Mouse (Mus musculus) gastrocnemius, postnatal 10 days (tissue): Measurements from ENCODE around the gene Hoxc10. TPM values are rescaled to one million over a fixed set of nuclear protein-coding genes. Genes with fewer than 3 reads are reported as not detected.

Experiments used
- DNase-seq: peaks from one replicate; pipeline ENCODE4 v3.0.0; 2021; ENCODE audit warnings: mixed read lengths
- microRNA-seq, 2 experiments: library from miRNA; unstranded; fragments of <30 nt; microRNA quantifications; one replicate each; pipeline ENCODE4 v1.2.0; 2021
- total RNA-seq, 2 experiments: library from RNA; stranded (reverse); gene quantifications; 2 replicates each; pipeline ENCODE4 v1.2.3; 2021

Hoxc10 gene
- total RNA-seq, 2 experiments from 2014 or later: 50.7 to 51.2 TPM

DNA sequence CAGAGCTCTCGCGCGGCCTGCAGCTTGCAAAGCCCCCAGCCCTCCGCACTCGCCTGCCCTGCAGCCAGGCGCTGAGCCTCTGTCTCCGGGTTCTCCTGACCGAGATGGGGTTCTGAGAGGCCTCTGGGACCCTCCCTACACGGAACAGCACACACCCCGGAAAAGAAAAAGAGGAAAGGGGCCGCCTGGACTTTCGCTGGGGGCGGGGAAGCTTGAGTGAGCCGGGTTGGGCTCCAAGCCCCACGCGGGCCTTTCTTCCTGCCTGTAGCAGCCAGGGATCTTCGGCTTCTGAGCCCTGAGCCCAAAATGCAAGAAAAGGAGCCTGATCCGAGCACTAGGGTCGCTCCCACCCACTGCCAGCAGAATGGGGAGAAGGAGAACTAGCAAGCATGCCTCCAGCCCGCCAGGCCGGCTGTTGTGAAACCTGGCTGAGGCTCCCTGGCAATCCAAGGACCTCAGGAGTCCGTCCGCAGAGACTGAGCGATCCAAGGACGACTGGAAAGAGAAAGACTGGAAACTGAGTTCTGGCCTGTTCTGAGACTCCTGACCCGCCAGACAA is 45.4 kb downstream of the Hoxc10 start:
- DNase-seq: peak; percentile 35

DNA sequence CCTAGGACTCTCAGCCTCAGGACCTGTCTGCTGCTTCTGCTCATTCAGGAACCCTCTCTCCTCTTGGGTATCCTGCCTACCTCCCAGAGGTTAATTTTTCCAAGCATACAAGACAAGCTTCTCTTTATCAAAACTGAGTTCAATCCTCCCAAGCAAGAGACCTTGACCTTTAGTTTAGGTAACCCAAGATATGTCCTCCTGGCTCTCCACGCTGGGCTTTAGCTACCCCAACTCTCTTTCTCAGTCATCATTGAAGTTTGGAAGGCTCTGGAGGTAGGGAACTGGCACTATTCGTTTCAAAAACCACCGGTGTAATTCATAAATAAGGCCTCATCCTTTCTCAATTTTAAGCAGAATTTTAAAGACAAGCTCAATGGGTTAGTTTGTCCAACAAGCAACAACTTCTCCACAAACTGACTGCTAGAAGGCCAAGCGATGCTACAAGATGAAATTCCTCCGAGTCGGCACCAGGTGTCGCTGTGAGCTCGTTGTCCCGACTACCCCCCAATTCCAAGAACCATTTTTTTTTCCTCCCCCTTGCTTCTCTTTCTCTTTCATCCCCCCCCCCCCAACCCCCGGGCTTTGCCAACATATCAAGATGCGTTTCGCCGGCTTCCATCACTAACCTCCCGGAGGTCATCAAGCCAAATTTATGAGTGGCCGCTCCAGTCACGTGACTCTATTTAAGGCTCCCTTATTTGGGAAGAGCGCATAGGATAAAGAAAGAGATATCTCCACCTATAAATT is 46.8 kb downstream of the Hoxc10 start:
- DNase-seq: peak; percentile 65

DNA sequence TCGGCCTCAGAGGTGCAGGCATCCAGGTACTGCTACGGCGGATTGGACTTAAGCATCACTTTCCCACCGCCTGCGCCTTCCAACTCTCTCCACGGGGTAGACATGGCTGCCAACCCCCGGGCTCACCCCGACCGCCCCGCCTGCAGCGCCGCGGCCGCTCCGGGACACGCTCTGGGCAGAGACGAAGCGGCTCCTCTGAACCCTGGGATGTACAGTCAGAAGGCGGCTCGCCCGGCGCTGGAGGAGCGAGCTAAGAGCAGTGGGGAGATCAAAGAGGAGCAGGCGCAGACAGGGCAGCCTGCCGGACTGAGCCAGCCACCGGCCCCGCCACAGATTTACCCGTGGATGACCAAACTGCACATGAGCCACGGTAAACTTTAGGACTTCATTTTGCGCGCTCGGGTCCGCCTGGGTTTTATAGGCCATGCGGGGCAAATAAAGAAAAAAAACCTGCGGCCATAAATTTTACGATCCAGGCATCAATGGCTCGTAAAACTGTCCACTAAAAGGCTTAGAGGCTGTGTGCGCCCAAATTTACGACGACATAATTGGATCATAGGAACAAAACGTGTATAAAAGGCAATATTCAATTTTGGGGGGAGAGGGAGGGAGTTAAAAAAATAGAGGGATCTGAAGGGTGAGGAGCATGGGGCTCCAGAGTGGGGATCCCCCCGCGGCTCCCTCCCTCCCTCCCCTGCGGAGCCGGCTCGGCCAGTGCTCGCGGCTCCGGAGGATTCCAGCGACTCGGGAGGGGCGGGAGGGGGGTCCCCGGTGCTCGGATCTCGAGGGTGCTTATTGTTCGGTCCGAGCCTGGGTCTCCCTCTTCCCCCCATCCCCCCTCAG is 47.8 kb downstream of the Hoxc10 start:
- peak; percentile 65 for DNase-seq

DNA sequence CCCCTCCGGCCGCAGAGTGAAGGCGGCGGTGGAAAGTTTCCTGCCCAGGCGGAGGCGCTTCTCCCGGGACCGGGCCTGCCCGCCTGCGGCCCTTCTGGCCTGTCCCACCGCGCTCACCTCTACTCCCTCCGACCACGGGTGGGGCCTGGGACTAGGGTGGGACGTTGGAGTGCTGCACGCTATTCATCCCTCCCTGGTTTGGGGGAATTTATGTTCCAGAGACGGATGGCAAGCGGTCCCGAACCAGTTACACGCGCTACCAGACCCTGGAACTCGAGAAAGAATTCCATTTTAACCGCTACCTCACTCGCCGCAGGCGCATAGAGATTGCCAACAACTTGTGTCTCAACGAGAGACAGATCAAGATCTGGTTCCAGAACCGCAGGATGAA is 48.4 kb downstream of the Hoxc10 start:
- DNase-seq: no peak

DNA sequence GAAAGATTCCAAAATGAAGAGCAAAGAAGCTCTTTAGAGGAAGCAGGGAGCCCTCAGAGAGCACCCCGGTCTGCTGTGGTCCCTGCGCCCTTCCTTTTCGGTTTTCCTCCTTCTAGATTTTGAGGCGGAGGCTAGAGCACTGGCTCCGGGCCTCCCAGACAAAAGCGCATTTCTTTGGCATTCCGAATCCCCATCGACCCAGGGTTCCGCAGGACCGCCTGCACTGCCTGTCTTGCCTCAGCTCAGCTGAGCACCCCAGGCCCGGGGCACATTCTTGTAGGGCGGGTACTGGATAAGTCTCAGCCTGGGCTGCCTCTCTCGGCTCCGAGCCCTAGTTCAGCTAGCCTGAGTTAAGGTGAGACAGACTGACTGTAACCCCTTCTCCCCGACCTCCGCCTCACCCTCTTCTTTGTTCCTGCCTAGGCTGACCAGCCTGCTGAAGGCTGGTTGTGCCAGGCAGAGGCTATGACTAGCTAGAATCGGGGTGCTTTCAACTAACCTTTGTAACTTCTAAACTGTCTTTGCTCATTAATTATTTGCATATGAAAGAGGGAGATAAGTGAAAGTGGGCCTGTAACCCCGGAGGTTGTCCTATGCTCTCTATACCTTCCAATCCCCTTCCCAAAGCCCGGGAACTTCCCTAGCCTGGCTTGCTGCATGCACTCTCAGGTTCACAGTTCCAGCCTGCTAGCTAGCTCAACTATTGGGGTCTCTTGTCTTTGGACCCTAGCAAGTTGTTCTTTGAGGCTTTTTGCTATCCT is 49.0 kb downstream of the Hoxc10 start:
- no peak for DNase-seq

DNA sequence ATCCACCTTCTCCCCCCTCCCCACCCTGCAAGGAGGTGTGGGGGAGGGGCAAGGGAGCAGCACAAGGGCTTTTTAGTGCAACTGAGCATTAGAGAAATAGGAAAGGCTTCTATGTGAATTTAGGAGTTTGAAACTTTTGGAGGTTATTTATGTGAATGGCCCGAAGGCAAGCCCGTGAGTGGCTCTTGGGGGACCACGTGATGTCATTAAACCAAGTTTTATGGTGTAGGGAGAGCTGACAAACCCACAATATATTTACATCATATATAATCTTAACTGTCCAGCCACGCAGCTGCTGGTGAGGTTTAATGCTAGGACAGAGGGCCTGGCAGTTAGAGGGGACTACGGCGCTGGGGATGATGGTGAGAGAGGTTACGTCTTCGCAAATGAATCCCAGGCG is 52.0 kb downstream of the Hoxc10 start, which contains the start of gene Hoxc4:
Gene Hoxc4, plus strand, starts transcription at position 299 of the 400 bp plus-strand sequence.
- no peak for DNase-seq

DNA sequence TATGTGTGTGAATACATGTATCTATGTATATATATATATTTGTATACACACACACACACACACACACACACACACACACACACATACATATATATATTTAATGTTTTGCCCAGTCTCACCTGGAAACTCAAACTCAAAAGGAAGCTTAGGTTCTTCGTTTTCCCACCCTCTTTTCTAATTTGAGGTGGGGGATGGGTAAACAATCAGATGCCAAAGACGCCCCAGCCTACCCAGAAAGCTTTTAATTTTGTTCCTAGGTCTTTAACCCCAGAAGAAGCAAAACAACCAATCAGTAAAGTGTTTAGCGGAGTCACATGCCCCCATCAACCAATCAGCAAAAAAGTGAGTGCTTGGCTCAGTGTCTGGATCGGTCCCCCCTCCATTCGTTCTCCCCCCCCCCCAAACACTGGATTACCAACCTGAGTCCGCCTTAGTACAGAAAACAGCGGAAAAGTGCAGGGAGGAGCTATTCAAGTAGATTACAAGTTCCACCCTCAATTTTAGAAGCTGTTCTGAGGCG is 54.4 kb downstream of the Hoxc10 start:
- DNase-seq: no peak

Small RNAs within 50 kb of the gene (microRNA-seq; reads per million reads assigned to microRNA genes)
- gene Mir196a-2 (1,166 to 1,373 reads per million in 2 experiments), gene Mir615 (379 to 397 reads per million in 2 experiments)

Other genes starting within 250 kb of the Hoxc10 start
- 10 to 100 TPM; 45.0 to 51.1 TPM for gene Calcoco1, start 244.6 kb upstream of the Hoxc10 start, total RNA-seq
- not detected for gene Hoxc13, start 45.7 kb upstream of the Hoxc10 start, total RNA-seq
- gene Hoxc12, start 30.0 kb upstream of the Hoxc10 start, total RNA-seq: not detected
- 1 to 10 TPM; 8.4 to 9.6 TPM for gene Hoxc11, start 12.4 kb upstream of the Hoxc10 start, total RNA-seq
- 1 to 10 TPM; 2.1 to 3.6 TPM for gene Hoxc5, start 647 bp downstream of the Hoxc10 start, total RNA-seq
- gene Hoxc9, start 9.6 kb downstream of the Hoxc10 start, total RNA-seq: 1 to 10 TPM; 6.5 to 8.2 TPM
- gene Hoxc8, start 23.8 kb downstream of the Hoxc10 start, total RNA-seq: 1 to 10 TPM; 1.8 to 2.8 TPM
- gene Hoxc6, start 31.5 kb downstream of the Hoxc10 start, total RNA-seq: 10 to 100 TPM in 1 of 2 experiments, 1 to 10 TPM in 1; 5.1 to 10.0 TPM
- 1 to 10 TPM; 5.3 to 6.3 TPM for gene Hoxc4, start 52.1 kb downstream of the Hoxc10 start, total RNA-seq
- gene Smug1, start 200.3 kb downstream of the Hoxc10 start, total RNA-seq: 10 to 100 TPM; 10.5 to 12.2 TPM